Mouse (Mus musculus) thymus, postnatal 4 days (tissue): Measurements from ENCODE around the gene Plekhf1.

Source experiments
- DNase-seq: peaks from one replicate; pipeline ENCODE4 v3.0.0; 2021

Gene Plekhf1

GRCm38 (mm10) chr7:38227900-38228298, at the start of gene Plekhf1:
Plekhf1 (minus strand) TSS chr7:38228016.
- peak; percentile 93 for DNase-seq

DNA sequence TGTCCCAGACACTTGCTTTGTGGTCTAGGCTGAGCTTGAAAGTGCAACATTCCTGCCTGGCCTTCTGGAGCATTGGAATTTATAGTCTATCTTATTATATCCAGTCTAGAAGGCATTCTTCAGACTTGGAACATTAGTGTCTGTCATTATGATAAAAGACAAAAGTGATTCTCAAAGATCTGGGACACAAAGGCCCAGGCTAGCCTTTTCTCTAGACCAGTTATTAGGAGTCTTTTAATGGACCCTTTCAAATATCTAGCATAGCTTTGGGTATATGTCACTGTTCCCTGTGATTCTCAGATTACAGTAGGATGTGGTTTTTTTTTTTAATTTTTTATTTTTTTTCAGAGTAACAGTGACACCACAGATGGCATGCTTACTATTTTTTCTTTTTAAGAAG, 44.7 kb upstream of the Plekhf1 start:
- no peak for DNase-seq

- DNase-seq, result no peak
These were observed 44.0 kb upstream of the Plekhf1 start for GRCm38 (mm10) chr7:38271859-38272258.

DNA sequence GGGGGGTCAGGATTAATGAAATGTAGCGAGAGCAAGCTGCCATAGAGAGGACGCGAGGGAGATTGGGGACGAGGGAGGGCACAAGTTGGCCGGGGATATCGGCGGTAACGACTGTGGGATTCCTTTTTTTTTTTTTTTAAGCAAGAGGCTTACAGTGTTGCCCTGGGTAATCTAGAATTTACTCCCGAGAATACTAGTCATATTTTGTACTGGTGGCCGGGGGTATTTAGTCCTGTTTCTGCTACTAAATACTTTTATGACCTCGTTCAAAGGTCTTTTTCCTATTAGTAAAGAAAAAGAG, 43.6 kb upstream of the Plekhf1 start:
- no peak for DNase-seq

DNA sequence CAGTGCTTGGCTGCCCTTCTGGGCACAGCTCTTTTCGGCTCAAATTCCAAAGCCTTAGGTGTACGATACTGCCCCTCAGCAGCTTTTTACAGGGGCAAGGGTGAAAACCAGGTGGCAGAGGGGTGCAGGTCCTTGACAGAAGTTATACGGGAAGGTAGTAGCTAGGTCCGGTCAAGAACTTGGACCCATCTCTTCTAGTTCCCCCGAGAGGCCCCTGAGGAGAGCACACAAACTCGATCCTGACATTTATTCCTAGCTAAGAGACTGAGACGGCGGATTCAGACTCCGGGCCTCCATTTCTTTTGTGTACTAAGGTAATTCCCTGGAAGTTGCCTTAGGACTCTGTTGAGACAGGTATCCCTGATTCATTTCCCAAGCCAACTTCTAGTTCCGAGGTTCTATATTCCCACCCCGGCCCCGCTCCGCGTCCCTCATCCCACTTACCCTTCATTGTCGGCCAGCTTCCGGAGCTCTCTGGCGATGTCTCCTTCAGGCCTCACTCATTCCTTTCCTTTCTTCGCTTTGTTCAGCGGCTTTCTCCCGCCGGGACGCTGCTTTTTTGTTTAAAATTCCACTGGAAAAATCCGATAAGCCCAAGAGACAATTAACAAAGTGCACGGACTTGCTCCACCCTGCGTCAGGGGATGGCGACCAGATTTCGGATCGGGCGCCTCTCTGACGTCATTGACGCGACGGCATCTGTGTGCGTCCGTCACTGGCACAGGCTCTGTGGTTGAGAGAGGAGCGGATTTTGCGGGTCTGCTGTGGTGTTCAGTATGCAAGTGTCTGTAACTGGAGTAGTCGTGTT, 43.1 kb upstream of the Plekhf1 start, which contains the start of gene Pop4:
Gene Pop4 (minus strand): TSS at position 721 of the 808 bp plus-strand sequence.
- peak; percentile 94 for DNase-seq

- DNase-seq, result peak; percentile 69
These were observed 39.3 kb upstream of the Plekhf1 start for GRCm38 (mm10) chr7:38267006-38267680.

- no peak for DNase-seq
These were observed 34.6 kb upstream of the Plekhf1 start for GRCm38 (mm10) chr7:38262406-38262805.

DNA sequence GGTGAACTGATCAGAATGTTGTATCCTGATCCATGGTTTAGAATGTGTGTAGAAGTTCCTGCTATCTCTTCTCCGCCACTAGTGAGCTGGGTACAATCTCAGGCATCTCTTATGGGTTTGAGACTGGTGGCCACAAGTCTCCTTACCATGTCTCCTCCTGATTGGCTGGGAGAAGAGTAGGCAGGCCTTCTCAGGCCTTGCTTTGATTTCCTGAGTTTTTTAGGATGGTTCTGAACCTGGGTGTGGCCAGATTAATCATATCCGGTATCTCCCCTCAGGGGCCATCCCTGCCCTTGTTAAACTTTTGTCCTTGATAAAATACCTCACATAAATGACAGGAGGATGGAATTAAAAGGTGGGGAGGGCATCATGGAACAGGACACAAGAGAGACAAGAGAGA, 31.8 kb upstream of the Plekhf1 start:
- no peak for DNase-seq

DNA sequence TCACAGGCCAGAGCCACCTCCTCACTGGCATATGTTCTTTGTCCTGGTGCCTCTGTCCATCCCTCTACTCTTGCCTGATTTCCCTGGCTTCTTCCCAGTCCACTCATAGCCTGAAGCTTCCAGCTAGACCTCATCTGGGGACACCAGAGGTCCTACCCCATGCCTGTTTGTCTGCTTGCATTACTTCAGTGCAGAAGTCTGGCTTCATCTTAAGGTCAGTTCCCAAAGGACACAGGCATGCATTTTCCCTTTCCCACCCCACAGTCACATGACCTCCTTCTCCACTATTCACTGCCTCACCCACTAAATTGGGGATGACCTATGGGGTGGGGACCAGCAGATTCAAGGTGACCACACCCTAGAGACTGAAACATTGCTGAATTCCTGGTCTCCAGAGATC, 25.6 kb upstream of the Plekhf1 start:
- no peak for DNase-seq

DNA sequence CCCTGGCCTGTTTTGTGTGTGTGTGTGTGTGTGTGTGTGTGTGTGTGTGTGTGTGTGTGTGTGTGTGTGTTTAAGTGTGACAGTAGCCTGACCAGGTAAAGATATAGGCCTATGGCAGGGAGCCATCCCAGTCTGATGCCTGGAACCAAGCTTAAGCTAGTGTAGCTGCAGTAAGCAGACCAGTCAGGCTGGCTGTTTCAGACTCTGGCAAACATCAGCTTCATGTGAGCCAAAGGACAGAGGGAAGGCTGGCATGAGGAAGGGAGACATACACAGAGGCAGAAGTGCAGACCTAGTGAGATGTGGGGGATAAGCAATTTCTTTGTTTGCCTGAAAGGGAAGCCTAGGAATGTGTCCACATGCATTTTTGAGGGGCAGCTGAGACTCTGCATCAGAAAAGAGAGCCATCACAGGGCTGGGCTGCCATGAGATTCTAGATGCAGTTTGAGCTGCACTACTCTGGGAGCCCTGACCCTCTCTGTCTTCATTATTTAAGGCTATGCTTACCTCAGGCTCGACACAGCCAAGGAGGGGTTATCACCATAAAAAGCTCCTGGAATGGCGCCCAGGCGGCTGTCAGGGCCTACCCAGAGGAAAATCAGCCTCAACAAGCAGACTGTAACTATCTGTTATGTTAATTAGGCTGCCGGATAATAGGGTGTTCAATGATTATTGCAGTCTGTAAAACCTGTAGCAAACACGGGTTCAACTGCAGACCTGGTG, 23.8 kb upstream of the Plekhf1 start:
- DNase-seq, result no peak

DNA sequence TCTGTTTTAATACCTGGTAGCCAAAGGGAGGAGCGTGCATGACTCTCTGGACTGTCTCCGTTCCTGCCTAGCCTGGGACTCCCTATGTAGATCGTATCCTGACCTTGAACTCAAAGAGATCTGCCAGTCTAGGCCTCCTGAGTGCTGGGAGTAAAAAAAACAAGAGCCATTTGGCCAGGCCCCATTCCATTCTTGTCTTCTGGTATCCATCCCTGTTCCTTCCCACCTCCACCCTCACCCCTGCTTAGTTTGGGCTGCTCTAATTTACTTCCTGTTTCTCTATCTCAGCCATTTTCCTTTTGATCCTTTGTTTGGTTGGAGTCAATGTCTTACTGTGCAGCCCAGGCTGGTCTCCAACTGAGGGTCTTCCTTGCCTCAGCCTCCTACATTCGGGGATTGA, 14.6 kb upstream of the Plekhf1 start:
- no peak for DNase-seq

DNA sequence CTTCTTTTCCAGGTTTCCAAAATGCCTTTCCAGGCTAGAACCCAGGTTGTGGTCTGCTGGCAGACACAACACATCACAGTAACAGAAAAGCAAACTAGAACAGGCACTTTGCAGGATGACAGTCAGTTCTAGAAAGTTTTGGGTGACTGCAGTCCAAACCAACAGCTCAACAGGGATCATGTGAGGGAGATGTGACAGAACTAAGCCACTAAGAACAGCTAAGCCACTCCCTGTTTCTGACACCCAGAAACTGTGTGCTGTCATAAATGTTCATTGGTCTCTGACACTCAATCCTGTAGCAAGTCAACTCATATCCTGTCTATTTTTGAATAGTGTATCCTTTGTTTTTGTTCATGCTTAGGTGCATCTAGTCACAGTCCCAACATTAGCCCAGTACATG, 9.3 kb upstream of the Plekhf1 start:
- DNase-seq, result no peak

DNA sequence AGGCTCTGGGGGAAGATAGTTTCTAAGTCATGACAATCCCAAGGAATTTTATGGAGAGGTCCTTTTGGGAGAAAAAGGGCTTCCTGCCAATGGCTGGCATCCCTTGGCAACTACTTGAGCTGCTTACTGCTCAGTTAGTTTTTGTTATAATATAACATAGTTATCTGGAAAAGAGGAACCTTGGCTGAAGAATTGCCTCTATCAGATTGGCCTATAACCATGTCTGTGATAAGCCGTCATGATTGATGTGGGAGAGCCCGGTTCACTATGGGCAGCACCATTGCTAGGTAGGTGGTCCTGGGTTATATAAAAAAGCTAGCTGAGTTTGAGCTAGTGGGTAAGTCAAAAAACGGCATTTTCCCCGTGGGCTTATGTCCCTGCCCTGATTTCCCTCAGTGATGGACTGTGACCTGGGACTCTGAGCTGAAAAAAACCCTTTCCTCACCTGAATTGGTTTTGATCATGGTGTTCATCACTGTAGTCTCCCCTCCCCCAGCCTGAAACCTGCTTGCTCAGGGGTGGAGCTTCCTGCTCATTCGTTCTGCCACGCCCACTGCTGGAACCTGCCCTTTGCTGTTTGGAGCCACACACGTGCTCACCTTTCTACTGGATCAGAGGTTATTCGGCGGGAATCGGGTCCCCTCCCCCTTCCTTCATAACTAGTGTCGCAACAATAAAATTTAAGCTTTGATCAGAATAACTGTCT, 8.7 kb upstream of the Plekhf1 start:
- no peak for DNase-seq

- no peak for DNase-seq
These were observed 2.5 kb upstream of the Plekhf1 start for GRCm38 (mm10) chr7:38230285-38230684.

DNA sequence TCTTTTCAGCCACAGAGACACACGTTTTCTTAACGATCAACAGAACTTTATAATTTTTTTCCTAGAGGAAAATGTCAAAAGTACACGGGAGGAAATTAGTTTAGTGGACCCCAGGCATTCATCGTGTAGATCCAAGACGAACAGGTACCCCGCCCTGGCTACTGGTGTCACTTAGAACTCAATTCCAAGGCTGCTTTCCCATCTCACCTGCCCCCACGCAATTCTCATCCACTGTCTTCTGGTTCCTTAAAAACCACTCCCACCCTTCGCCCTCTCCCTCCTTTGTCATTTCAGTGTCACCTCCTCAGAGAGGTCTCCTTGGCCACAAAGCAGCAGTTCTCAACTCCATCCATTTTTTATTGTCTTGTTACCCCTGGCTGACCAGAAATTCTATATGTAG, 513 bp upstream of the Plekhf1 start:
- DNase-seq, result no peak

GRCm38 (mm10) chr7:38227181-38227899, 476 bp downstream of the Plekhf1 start:
- DNase-seq, result peak; percentile 55

GRCm38 (mm10) chr7:38226226-38226625, 1.6 kb downstream of the Plekhf1 start:
- peak; percentile 36 for DNase-seq

GRCm38 (mm10) chr7:38224577-38225369, 3.0 kb downstream of the Plekhf1 start:
- peak; percentile 68 for DNase-seq

GRCm38 (mm10) chr7:38220866-38221265, 7.0 kb downstream of the Plekhf1 start:
- no peak for DNase-seq

GRCm38 (mm10) chr7:38219526-38219925, 8.3 kb downstream of the Plekhf1 start:
- DNase-seq, result no peak

GRCm38 (mm10) chr7:38218631-38219367, 9.0 kb downstream of the Plekhf1 start:
- no peak for DNase-seq
